Mouse (Mus musculus) left cerebral cortex, adult 18-20 months (tissue): ENCODE data around the gene Tpo. TPM values are rescaled to one million over a fixed set of nuclear protein-coding genes. Genes with fewer than 3 reads are reported as not detected.

ENCODE experiments used
- DNase-seq, 2 experiments: peaks; one replicate each; pipeline ENCODE4 v3.0.0; 2021 to 2022; ENCODE audit warnings: low spot score in 2 of 2, mixed read lengths in 1 of 2
- total RNA-seq, 2 experiments: library from RNA; stranded (reverse); gene quantifications; 2 replicates each; pipeline ENCODE4 v1.2.3; 2021

The Tpo gene
- total RNA-seq, 2 experiments from 2014 or later, result 0.40 to 0.77 TPM

DNA sequence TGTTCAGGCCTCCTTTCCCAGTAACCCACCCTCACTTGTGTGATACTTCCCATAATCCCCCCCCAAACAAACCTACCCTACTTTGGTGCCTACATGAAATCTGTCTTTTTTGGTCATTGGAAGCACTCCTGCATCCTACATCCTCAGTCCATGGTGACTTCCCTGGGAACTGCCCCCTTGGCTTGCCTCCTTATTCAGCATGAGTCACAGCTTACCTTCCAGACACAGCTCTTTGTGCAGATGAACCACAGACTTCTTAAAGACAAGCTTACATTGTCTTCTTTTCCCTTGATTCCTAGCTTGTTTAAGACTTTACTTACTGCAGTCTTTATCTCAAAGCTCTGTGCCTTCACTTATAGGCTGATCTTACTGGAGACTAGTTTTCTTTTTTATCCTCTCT is 112.0 kb downstream of the Tpo start:
- DNase-seq, result no peak

DNA sequence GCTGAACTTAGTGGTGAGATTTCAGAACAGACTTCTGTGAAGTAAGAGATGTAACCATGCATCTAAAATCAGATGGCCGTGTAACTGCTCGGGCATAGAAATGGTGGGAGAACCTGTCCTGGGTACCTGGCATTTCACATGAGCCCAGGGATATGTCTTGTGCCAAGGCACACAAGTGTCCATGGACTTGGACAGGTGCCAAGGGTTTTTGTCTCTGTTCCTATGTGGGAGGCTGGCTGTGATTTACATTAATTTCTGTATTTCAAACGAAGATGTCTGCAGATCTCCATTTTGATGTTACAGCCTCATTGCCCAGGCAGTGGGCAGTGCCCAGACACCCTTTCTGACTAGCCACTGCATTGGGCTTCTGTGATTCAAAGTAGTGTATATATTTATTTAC is 115.3 kb downstream of the Tpo start:
- no peak for DNase-seq

DNA sequence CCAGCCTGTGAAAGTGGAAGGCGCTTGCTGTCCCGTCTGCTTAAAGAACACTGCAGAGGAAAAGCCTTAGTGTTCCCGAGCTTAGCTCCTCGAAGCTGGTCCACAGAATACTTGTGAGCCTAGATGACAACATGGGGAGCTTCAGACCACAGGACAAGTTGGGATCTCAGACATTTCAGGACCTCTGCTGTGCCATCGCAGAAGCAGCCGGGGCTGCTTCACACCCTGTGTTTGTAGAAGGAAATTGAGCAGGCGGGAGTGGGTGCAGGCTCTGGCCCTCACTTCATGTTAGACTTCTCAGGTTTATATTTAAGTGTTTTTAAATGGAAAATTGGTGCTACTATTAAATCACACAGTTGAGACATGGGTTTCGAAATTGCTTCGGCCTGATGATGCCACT is 116.9 kb downstream of the Tpo start:
- DNase-seq, result peak in 1 of 2 experiments; percentile 49

DNA sequence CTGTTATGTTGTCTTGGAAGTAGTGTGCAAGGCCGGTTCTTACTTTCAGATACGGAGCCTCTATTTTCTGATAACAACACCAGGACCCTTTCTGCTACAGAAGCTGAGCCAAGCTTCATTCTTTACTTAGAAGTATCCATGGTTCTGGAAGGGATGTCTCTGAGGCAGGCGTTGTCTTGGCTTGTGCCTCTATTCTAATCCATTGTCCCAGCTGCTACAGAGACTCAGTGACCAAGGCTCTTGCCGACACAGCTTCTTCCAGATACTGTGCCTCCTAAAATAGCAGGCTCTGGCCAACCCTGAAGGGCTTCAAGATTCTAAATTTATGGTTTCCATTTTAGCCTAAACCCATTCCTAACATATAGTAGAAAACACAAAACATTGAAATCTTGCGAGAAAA is 123.7 kb downstream of the Tpo start:
- DNase-seq, result no peak

DNA sequence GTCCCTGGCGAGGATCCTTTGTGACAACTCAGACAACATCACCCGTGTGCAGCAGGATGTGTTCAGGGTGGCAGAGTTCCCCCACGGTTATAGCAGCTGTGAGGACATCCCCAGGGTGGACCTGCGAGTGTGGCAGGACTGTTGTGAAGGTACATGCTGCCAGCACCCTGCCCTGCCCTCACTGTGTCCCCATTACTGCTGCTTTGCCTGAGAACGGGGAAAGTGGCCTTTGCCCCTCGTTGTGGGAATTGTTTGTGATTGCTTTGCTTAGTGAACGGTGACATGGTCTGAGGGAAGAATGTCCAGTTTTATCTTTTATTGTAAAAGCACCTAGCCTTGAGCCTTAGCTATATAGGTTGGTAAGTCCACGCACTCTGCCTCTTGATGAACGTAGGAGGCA is 125.8 kb downstream of the Tpo start:
- no peak for DNase-seq

Other genes starting within 250 kb of the Tpo start
- gene Pxdn, start 195.0 kb downstream of the Tpo start, total RNA-seq, result 10 to 100 TPM; 41.7 to 54.0 TPM
- 10 to 100 TPM in 1 of 2 experiments, 1 to 10 TPM in 1; 8.8 to 10.4 TPM for gene Sntg2, start 240.8 kb upstream of the Tpo start, total RNA-seq